Mouse (Mus musculus) lung, embryonic 16.5 days (tissue): ENCODE data around the gene Rundc3a. TPM values are rescaled to one million over a fixed set of nuclear protein-coding genes. Genes with fewer than 3 reads are reported as not detected.

Experiments used
- ATAC-seq: fragments of 200-750 bp; cut with Nextera tagmentation; 2 replicates; pipeline ENCODE4 v1.8.0; 2017; ENCODE audit warnings: low read depth, mild to moderate bottlenecking, moderate library complexity
- H3K27ac ChIP-seq: fragments of 300-500 bp; sonication (generic); 2 replicates; pipeline ENCODE4 v1.5.1; 2014; ENCODE audit warnings: mild to moderate bottlenecking, control low read depth, low read length
- H3K27me3 ChIP-seq: fragments of 300-500 bp; sonication (generic); 2 replicates; pipeline ENCODE4 v1.6.1; 2014; ENCODE audit warnings: low read depth, low read length, mixed read lengths; ENCODE audit not compliant: control insufficient read depth, insufficient read depth
- H3K36me3 ChIP-seq: fragments of 300-500 bp; sonication (generic); 2 replicates; pipeline ENCODE4 v1.6.1; 2014; ENCODE audit warnings: low read length; ENCODE audit not compliant: control insufficient read depth, insufficient read depth
- H3K4me1 ChIP-seq: fragments of 300-500 bp; sonication (generic); replicated peaks from 2 replicates; pipeline ENCODE4 v1.6.1; 2014; ENCODE audit warnings: low read length, mixed read lengths; ENCODE audit not compliant: control insufficient read depth, insufficient read depth
- H3K4me2 ChIP-seq: fragments of 300-500 bp; sonication (generic); 2 replicates; pipeline ENCODE4 v1.6.1; 2014; ENCODE audit warnings: low read depth, low read length, control low read depth
- H3K4me3 ChIP-seq: fragments of 300-500 bp; sonication (generic); 2 replicates; pipeline ENCODE4 v1.5.1; 2014; ENCODE audit warnings: mild to moderate bottlenecking, low read length, control low read depth
- H3K9ac ChIP-seq: fragments of 300-500 bp; sonication (generic); 2 replicates; pipeline ENCODE4 v1.6.1; 2014; ENCODE audit warnings: low read length, control low read depth
- H3K9me3 ChIP-seq: fragments of 300-500 bp; sonication (generic); 2 replicates; pipeline ENCODE4 v1.6.1; 2016; ENCODE audit warnings: low read length; ENCODE audit not compliant: control insufficient read depth
- WGBS: fragments of 180-500 bp; shearing (Covaris S2); extraction: QIAGEN DNeasy Blood & Tissue Kit; methylation state at CpG from one replicate; pipeline ENCODE4 v1.1.7; 2014; 5-methylcytosine and 5-hydroxymethylcytosine counted together
- polyA plus RNA-seq: library from polyadenylated mRNA; unstranded; fragments of >200 nt; fragmentation: Nextera tagmentation; extraction: Ambion mirVana; gene quantifications from 2 replicates; pipeline ENCODE4 v1.2.1, GENCODE M21; 2015

The Rundc3a gene
- polyA plus RNA-seq, 1 experiment from 2014 or later, result 1.8 TPM

DNA sequence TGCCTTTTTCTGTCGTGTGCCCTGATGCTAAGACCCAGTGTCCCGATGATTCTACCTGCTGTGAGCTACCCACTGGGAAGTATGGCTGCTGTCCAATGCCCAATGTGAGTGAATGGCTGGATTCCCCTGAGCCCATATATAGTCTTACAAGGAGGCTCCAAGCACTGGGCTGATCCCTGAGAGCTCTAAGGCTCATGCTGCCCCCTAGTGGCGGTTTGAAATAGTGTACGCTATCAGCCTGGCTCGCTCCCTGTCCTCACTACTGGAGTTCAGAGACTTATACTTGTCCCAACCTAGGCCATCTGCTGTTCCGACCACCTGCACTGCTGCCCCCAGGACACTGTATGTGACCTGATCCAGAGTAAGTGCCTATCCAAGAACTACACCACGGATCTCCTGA is 41.2 kb downstream of the Rundc3a start:
- ATAC-seq, result peak; percentile 26; the same call in 1 of the 2 replicates
- Histone ChIP-seq H3K9me3 (no peaks in the 10 kb centered on the region), H3K4me3 (no peak overlapping the region), H3K27me3 (no peaks in the 10 kb centered on the region), H3K4me2 (no peak overlapping the region), H3K36me3 (peaks cover 16% of the 10 kb centered on the region), H3K4me1 (peaks cover 32% of the 10 kb centered on the region), H3K27ac (no peak overlapping the region), H3K9ac (no peak overlapping the region)
- 8% methylated on average over 7 of the region's 7 CpGs for WGBS

DNA sequence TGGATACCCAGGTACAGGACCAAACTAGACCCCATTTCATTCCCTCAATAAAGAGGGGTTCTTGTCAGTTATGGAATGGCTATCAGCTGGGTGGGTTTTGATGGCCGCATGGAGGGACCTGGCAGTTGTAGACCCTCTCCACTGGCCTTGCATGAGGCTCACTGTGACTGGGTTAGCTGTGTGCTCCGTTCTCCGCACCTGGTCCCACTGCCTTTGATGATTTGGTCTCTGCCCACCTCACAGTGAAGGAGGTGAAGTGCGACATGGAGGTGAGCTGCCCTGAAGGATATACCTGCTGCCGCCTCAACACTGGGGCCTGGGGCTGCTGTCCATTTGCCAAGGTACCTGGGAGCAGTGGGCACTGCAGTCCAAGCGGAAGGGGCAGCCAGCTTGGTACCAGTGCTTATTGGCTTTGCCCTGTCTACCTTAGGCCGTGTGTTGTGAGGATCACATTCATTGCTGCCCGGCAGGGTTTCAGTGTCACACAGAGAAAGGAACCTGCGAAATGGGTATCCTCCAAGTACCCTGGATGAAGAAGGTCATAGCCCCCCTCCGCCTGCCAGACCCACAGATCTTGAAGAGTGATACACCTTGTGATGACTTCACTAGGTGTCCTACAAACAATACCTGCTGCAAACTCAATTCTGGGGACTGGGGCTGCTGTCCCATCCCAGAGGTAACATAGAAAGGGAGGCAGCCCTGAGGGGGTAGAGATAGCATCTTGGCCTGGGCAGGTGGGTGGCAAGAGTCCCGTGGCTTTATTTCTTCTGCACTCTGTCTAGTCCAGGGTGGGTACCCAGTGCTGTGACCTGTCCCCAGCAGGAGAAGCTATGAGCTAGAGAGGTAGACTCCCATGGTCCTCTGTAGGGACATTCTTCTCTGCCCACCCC is 41.9 kb downstream of the Rundc3a start:
- H3K27me3 ChIP-seq, result no peaks in the 10 kb centered on the region
- no peak overlapping the region for H3K4me3 ChIP-seq
- WGBS, result 89% methylated on average over 11 of the region's 11 CpGs
- H3K4me1 ChIP-seq, result peaks cover 28% of the 10 kb centered on the region
- H3K36me3 ChIP-seq, result peaks cover 21% of the 10 kb centered on the region
- H3K4me2 ChIP-seq, result no peak overlapping the region
- H3K9ac ChIP-seq, result no peak overlapping the region
- H3K27ac ChIP-seq, result no peak overlapping the region
- no peaks in the 10 kb centered on the region for H3K9me3 ChIP-seq
- ATAC-seq, result no peak

DNA sequence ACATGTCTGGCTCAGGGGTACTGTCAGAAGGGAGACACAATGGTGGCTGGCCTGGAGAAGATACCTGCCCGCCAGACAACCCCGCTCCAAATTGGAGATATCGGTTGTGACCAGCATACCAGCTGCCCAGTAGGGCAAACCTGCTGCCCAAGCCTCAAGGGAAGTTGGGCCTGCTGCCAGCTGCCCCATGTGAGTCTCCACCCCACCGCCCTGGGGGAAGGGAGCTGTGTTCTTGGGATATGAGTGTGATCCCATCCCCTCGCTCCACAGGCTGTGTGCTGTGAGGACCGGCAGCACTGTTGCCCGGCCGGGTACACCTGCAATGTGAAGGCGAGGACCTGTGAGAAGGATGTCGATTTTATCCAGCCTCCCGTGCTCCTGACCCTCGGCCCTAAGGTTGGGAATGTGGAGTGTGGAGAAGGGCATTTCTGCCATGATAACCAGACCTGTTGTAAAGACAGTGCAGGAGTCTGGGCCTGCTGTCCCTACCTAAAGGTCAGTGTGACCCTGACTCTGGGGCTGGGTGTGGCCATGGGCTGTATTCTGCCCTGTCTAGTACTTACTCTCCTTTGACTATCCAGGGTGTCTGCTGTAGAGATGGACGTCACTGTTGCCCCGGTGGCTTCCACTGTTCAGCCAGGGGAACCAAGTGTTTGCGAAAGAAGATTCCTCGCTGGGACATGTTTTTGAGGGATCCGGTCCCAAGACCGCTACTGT is 42.7 kb downstream of the Rundc3a start:
- H3K4me3 ChIP-seq, result no peak overlapping the region
- H3K27me3 ChIP-seq, result no peaks in the 10 kb centered on the region
- no peak overlapping the region for H3K4me2 ChIP-seq
- H3K9ac ChIP-seq, result no peak overlapping the region
- peaks cover 24% of the 10 kb centered on the region for H3K36me3 ChIP-seq
- no peak for ATAC-seq
- no peaks in the 10 kb centered on the region for H3K9me3 ChIP-seq
- H3K4me1 ChIP-seq, result peaks cover 28% of the 10 kb centered on the region
- no peak overlapping the region for H3K27ac ChIP-seq
- 85% methylated on average over 18 of the region's 18 CpGs for WGBS

DNA sequence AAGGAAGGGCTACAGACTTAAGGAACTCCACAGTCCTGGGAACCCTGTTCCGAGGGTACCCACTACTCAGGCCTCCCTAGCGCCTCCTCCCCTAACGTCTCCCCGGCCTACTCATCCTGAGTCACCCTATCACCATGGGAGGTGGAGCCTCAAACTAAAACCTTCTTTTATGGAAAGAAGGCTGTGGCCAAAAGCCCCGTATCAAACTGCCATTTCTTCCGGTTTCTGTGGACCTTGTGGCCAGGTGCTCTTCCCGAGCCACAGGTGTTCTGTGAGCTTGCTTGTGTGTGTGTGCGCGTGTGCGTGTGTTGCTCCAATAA is 43.2 kb downstream of the Rundc3a start:
- H3K4me3 ChIP-seq, result no peak overlapping the region
- H3K36me3 ChIP-seq, result peaks cover 29% of the 10 kb centered on the region
- no peaks in the 10 kb centered on the region for H3K27me3 ChIP-seq
- H3K4me1 ChIP-seq, result peaks cover 24% of the 10 kb centered on the region
- no peak overlapping the region for H3K4me2 ChIP-seq
- H3K9ac ChIP-seq, result no peak overlapping the region
- WGBS, result 74% methylated on average over 10 of the region's 10 CpGs
- H3K27ac ChIP-seq, result no peak overlapping the region
- no peaks in the 10 kb centered on the region for H3K9me3 ChIP-seq
- no peak for ATAC-seq

DNA sequence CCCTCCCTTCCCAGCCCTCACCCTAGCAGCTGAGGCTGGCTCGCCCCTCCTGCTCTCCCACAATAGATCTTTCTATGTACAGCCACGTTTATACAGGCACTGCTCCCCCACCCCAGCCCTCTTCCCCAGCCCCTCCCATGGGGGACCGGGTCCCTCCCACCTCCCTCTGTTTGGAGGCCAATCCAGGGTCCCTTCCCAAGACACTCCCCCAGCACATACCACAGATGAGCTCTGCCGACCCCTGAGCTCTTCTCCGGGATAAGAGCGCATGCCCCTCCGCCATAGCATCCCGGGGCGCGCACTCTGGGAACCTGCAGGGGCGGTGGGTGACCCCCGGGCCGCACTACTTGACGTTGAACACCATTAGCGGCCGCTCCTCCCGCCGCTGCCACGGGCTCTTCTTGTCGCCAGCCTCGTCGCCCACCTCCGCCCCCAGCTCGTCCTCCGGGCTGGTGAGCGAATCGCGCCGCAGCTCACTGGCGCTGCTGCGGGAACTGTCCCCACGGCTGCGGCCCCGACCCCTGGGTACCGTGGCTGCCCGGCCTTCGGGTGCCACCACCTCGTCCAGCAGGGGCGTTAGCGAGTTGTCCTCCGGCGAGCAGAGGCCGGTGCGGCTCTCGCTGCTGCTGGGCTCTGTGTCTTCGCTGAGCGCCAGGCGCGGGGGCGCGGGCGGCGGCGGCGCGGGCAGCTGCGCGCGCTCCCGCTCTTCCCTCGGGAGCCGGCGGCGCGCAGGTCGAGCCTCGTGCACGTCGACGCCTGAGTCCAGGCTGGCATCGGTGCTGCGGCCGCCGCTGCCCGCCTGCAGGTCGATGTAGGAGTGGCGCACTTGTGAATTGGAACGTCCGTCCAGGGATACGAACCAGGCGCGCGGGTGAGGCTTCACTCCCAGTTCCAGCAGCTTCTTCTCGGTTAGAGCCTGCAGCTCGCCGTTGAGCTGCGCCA is 44.2 kb downstream of the Rundc3a start:
- Histone ChIP-seq H3K4me2 (peak overlapping the region; percentile 94), H3K4me3 (peak overlapping the region; percentile 49), H3K36me3 (peaks cover 35% of the 10 kb centered on the region), H3K9me3 (no peaks in the 10 kb centered on the region), H3K4me1 (peaks cover 17% of the 10 kb centered on the region), H3K27ac (peak overlapping the region; percentile 7; the same call in 1 of the 2 replicates), H3K9ac (peak overlapping the region; percentile 58), H3K27me3 (no peaks in the 10 kb centered on the region)
- peak; percentile 61 for ATAC-seq
- 10% methylated on average over 86 of the region's 87 CpGs for WGBS

DNA sequence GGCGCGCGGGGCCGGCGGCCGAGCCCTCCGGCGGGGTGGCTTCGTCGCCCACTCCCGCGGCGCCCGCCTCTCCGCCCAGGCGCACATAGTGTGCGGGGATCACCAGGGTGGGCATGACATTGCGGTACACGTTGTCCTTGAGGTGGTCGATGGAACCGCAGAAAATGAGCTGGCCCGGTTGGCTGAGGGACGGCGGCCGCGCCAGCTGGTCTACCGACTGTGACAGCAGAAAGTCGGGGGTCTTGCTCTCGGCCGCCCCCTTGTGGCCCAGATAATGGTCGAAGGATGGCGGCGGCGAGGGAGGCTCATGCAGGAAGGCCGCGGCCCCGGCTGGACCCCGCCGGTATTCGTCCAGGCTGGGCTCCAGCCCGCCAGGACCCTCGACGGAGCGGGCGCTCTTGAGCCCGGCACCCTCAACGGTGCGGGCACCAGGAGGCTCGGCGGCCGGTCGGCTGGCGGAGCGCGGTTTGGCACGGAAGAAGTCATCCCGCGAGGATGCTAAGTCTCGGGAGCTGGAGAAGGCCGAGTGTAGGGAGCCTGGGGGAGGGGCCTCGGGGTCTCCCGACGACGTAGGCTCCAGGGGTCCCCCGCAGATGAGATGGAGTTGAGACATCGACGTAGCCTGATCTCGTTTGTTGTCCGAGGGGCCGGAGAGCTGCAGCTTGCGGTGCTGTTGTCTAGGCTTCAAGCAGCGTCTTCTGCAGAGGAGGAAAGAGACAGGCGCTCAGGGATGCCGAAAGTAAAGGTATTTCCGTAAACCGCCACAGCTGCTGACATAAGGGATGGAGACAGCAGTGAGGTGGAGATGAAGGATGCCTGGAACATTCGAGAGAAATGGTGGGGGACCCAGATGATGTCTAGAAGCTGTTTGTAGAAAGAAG is 45.2 kb downstream of the Rundc3a start:
- Histone ChIP-seq H3K9ac (peak overlapping the region; percentile 58), H3K27ac (no peak overlapping the region), H3K9me3 (no peaks in the 10 kb centered on the region), H3K4me2 (peak overlapping the region; percentile 94), H3K27me3 (no peaks in the 10 kb centered on the region), H3K4me3 (peak overlapping the region; percentile 49), H3K4me1 (peaks cover 17% of the 10 kb centered on the region), H3K36me3 (peaks cover 41% of the 10 kb centered on the region)
- ATAC-seq, result peak; percentile 50
- 15% methylated on average over 76 of the region's 77 CpGs for WGBS

DNA sequence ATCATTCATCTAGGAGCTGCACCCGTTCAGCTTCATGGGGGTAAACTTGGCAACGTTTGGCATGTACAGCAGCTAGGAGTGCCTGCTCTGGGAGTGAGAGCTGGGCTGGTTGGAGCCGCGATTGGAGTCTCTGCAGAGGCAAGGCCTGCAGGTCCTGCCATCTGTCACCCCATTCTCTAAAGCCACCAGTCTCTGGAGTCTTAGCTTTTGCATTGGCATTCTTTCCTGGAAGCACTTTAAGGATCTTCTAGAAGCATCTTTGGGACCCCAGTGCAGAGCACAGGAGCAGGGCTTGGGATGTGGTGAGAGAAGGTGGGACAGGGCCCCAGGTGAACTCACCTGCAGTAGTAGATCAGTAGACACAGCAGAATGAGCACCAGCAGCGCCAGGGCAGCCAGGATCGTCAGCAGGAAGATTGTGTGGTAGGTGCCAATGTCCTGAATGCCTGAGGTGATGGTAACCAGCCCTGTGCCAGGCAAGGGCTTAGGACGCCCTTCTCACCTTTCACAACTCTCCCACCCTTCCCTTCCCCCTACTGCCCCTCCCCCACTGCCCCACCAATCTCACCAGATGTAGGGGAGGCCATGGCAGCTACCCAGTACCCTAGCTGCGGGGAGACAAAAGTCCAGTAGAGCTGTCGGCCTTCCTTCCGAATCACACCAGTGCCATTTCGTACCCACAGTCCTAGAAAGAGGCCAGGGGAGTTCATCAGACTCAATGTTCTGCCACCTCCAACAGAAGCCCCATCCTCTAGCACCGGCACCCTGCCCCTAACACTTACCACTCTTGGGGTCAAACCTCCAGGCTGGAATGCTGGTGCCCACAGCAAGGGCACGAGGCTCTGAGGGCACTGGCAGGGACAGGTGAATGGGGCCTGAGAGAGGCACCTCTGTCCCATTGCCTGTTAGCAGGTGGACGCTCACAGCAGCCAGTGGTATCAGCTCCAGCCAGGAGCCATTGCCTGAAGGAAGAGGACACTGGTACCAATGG is 46.2 kb downstream of the Rundc3a start:
- no peak for ATAC-seq

More for the DNA sequence above, 46.2 kb downstream of the Rundc3a start:
- 77% methylated on average over 14 of the region's 14 CpGs for WGBS
- no peak overlapping the region for H3K27ac ChIP-seq
- no peak overlapping the region for H3K4me3 ChIP-seq
- no peak overlapping the region for H3K4me2 ChIP-seq
- H3K4me1 ChIP-seq, result peaks cover 23% of the 10 kb centered on the region
- no peaks in the 10 kb centered on the region for H3K9me3 ChIP-seq
- no peaks in the 10 kb centered on the region for H3K27me3 ChIP-seq
- H3K9ac ChIP-seq, result no peak overlapping the region
- peaks cover 41% of the 10 kb centered on the region for H3K36me3 ChIP-seq
